Mouse (Mus musculus) spleen, adult 2 months (tissue): ENCODE results near the gene Prg2. TPM values are rescaled to one million over a fixed set of nuclear protein-coding genes. Genes with fewer than 3 reads are reported as not detected.

Source experiments
- DNase-seq, 2 experiments: peaks; one replicate each; pipeline versions ENCODE4 v3.0.0 to v3.0.0-alpha.2; 2012 to 2021; ENCODE audit warnings: low spot score in 2 of 2, low read depth in 1 of 2
- H3K27ac ChIP-seq: fragments of 200-500 bp; 2 replicates; pipeline ENCODE4 v1.5.1; 2012; ENCODE audit warnings: low read length, inconsistent platforms; ENCODE audit not compliant: insufficient read depth
- H3K27me3 ChIP-seq: fragments of 200-500 bp; 2 replicates; pipeline ENCODE4 v1.6.1; 2012; ENCODE audit warnings: mild to moderate bottlenecking, moderate library complexity, low read length, inconsistent platforms; ENCODE audit not compliant: control insufficient read depth, insufficient read depth
- H3K36me3 ChIP-seq: fragments of 200-500 bp; 2 replicates; pipeline ENCODE4 v1.6.1; 2012; ENCODE audit warnings: mild to moderate bottlenecking, low read length, inconsistent platforms; ENCODE audit not compliant: control insufficient read depth, insufficient read depth
- H3K4me1 ChIP-seq: fragments of 200-500 bp; 2 replicates; pipeline ENCODE4 v1.6.1; 2011; ENCODE audit warnings: inconsistent platforms; ENCODE audit not compliant: control insufficient read depth, insufficient read depth, insufficient read length
- H3K4me3 ChIP-seq: fragments of 200-500 bp; 2 replicates; pipeline ENCODE4 v1.5.1; 2011; ENCODE audit warnings: mild to moderate bottlenecking, inconsistent platforms; ENCODE audit not compliant: insufficient read depth, insufficient read length; ENCODE audit errors: extremely low read depth
- CTCF ChIP-seq: fragments of 200-500 bp; IDR thresholded peaks from 2 replicates; pipeline ENCODE4 v1.5.1; 2011; ENCODE audit warnings: mild to moderate bottlenecking, inconsistent platforms; ENCODE audit not compliant: insufficient read depth, insufficient read length, insufficient replicate concordance; ENCODE audit errors: extremely low read depth
- POLR2A ChIP-seq: fragments of 200-500 bp; IDR thresholded peaks from 2 replicates; pipeline ENCODE4 v1.6.1; 2011; ENCODE audit warnings: low read depth, low read length, inconsistent platforms
- WGBS: fragments of 180-500 bp; shearing (Covaris S2); methylation state at CpG from one replicate; pipeline ENCODE4 v1.1.7; 2018; 5-methylcytosine and 5-hydroxymethylcytosine counted together
- polyA plus RNA-seq: library from polyadenylated mRNA; depleted of rRNA; stranded (reverse); fragments of >200 nt; gene quantifications from 2 replicates; pipeline ENCODE4 v1.2.3, GENCODE M21; 2012

Prg2 gene
- polyA plus RNA-seq, 1 experiment: 14.5 TPM

DNA sequence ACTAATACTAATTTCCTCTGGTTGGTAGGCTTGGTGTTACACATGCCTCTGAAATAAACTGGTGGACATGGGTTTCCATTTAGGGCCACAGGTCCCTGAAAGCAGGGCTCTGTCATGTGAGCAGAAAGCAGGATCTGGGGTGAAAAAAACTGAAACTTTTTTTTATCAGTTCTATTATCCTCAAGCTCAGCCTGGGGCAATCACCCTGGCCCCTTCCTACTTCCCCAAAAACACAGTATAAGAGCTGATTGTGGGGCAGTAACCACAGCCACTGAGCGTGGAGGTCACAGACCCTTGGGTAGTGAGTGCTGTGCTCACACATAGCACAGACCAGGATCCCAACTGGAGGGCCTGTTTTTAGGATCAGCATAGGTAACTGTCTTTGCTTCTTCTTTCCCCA is 7.7 kb downstream of the Prg2 start, which contains the start of gene Prg3:
Gene Prg3 (plus strand): TSS at position 286 of the 400 bp plus-strand sequence.
- no peak within 1 kb of the TSS for H3K4me3 ChIP-seq
- H3K36me3 ChIP-seq: no peaks in the 10 kb centered on the region
- H3K27ac ChIP-seq: no peak within 1 kb of the TSS
- H3K4me1 ChIP-seq: no peaks in the 10 kb centered on the region; the same call in 1 of the 2 replicates
- DNase-seq: no peak
- 7% methylated on average over 1 of the region's 1 CpGs for whole genome bisulfite sequencing
- no peaks in the 10 kb centered on the region for H3K27me3 ChIP-seq
- TF ChIP-seq POLR2A (no peak), CTCF (no peak)

- 86% methylated on average over 2 of the region's 2 CpGs for WGBS
- no peak for DNase-seq
- no peak overlapping the region for H3K27ac ChIP-seq
- H3K27me3 ChIP-seq: no peaks in the 10 kb centered on the region
- no peaks in the 10 kb centered on the region for H3K36me3 ChIP-seq
- no peak overlapping the region for H3K4me3 ChIP-seq
- no peak for TF ChIP-seq POLR2A
- no peak for TF ChIP-seq CTCF
- H3K4me1 ChIP-seq: no peaks in the 10 kb centered on the region
Observed at GRCm38 (mm10) chr2:84996376-84996775, 16.1 kb downstream of the Prg2 start.

DNA sequence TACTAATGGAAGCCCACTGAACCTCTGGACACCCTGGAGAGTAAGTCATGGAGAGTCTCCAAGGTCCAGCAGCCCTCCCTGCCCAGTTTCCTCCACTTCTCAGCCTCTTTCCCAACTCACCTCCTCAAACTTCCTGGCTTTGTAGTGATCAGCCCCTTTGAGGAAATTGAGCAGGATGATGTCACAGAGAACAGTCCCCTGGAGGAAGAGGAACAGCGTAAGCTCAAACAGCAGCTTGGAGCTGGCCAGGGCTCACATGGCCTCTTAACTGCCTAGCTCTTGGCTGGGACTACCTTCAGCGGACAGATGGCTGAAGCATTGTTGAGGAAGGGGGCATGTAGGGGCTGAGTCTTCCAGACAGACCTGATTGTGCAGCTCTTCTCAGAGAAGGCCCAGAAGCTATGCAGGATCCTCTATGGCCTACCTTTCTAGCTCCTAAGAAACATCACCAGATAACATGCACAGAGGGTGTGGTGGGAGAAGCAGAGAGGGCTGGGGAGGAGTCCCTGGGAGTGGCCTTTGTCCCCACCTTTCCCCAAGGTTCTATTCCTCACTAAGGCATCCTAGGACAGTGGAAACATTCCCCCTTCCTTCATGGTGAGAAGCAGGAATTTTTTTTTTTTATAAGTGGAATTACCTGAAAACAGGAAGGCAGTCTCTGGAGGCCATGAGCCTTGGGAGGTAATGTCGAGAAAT is 19.4 kb downstream of the Prg2 start:
- Histone ChIP-seq H3K4me3 (no peak overlapping the region), H3K27ac (no peak overlapping the region), H3K36me3 (no peaks in the 10 kb centered on the region), H3K27me3 (no peaks in the 10 kb centered on the region), H3K4me1 (no peaks in the 10 kb centered on the region)
- TF ChIP-seq POLR2A (no peak), CTCF (no peak)
- WGBS: 77% methylated on average over 3 of the region's 3 CpGs
- no peak for DNase-seq

GRCm38 (mm10) chr2:85001497-85001896 is 21.2 kb downstream of the Prg2 start:
- H3K27ac ChIP-seq: no peak overlapping the region
- H3K4me3 ChIP-seq: no peak overlapping the region
- no peaks in the 10 kb centered on the region for H3K27me3 ChIP-seq
- no peaks in the 10 kb centered on the region for H3K36me3 ChIP-seq
- TF ChIP-seq POLR2A (no peak), CTCF (no peak)
- H3K4me1 ChIP-seq: no peaks in the 10 kb centered on the region
- DNase-seq: no peak
- 82% methylated on average over 13 of the region's 13 CpGs for WGBS

- Histone ChIP-seq H3K4me1 (no peaks in the 10 kb centered on the region), H3K27ac (no peak overlapping the region), H3K27me3 (no peaks in the 10 kb centered on the region), H3K36me3 (no peaks in the 10 kb centered on the region), H3K4me3 (no peak overlapping the region)
- no peak for DNase-seq
- no peak for TF ChIP-seq POLR2A
- no peak for TF ChIP-seq CTCF
- WGBS: 93% methylated on average over 8 of the region's 8 CpGs
Observed at GRCm38 (mm10) chr2:85002575-85002974, 22.3 kb downstream of the Prg2 start.

DNA sequence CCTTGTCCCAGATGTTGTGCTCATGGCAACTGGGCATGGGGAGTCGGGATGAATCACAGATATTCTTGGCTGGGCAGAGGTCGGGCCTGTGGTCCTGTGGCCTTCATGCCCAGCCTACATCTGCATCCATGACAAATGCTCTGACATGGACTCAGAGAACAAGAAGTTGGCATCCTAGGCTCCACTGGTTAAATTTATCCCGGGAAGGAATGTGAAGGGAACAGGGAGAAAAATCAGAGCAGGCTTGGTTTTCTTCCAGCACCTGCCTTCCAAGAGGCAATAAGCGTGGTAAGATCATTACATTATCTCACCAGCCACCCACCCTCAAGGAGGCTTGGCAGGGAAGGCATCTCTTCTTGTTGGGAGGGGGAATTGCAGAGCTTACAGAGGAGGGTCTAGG is 24.1 kb downstream of the Prg2 start:
- 90% methylated on average over 4 of the region's 4 CpGs for WGBS
- TF ChIP-seq CTCF (no peak), POLR2A (no peak)
- Histone ChIP-seq H3K4me3 (no peak overlapping the region), H3K36me3 (no peaks in the 10 kb centered on the region), H3K27ac (no peak overlapping the region), H3K4me1 (no peaks in the 10 kb centered on the region), H3K27me3 (no peaks in the 10 kb centered on the region)
- no peak for DNase-seq

DNA sequence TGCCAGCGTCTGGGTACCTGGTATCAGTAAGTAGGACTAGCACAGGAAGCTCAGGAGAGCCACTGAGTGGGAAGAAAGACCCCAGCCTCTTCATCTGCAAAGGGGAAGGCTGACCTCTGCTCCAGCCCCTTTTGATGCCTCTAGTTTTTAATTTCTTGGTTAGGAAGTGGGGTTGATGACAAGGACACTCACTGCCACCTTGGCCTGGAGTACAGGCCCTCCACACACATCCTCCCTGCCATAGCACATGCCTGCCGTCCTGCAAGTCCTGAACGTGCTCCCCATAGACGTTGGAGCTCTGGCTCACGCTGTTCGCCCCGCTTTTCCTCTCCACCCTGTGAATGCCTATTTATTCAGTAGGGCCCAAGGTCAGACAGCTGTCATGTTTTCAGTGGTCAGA is 26.3 kb downstream of the Prg2 start:
- no peaks in the 10 kb centered on the region for H3K27me3 ChIP-seq
- H3K4me3 ChIP-seq: no peak overlapping the region
- no peak for DNase-seq
- H3K36me3 ChIP-seq: no peaks in the 10 kb centered on the region
- no peak for TF ChIP-seq POLR2A
- TF ChIP-seq CTCF: no peak
- H3K27ac ChIP-seq: no peak overlapping the region
- 92% methylated on average over 7 of the region's 7 CpGs for WGBS
- no peaks in the 10 kb centered on the region for H3K4me1 ChIP-seq
